Mouse (Mus musculus): ENCODE measurements around the gene Sidt2.
A peak's percentile ranks its signal among the peaks of the same experiment; 100 is the strongest.

Gene Sidt2

GRCm38 (mm10) chr9:45946182-45946871 is 8.7 kb downstream of the Sidt2 start:
- no peak for DNase-seq

GRCm38 (mm10) chr9:45945721-45946120 is 9.3 kb downstream of the Sidt2 start:
- peak; percentile 70 to 76 for DNase-seq

- peak; percentile 63 to 68 for DNase-seq
These were observed 10.3 kb downstream of the Sidt2 start for GRCm38 (mm10) chr9:45944506-45945400.

GRCm38 (mm10) chr9:45943628-45944505 is 11.2 kb downstream of the Sidt2 start:
- DNase-seq: peak; percentile 54 to 60

- DNase-seq: no peak
These were observed 12.1 kb downstream of the Sidt2 start for GRCm38 (mm10) chr9:45942916-45943315.

GRCm38 (mm10) chr9:45942464-45942863 is 12.6 kb downstream of the Sidt2 start:
- DNase-seq: no peak

- peak; percentile 50 to 70 for DNase-seq
These were observed 13.6 kb downstream of the Sidt2 start for GRCm38 (mm10) chr9:45941329-45941888.

GRCm38 (mm10) chr9:45939794-45940193 is 15.3 kb downstream of the Sidt2 start:
- no peak for DNase-seq

- no peak for DNase-seq
These were observed 16.0 kb downstream of the Sidt2 start for GRCm38 (mm10) chr9:45938952-45939637.

- peak in 1 of 2 experiments; percentile 51 for DNase-seq
These were observed 17.0 kb downstream of the Sidt2 start for GRCm38 (mm10) chr9:45938088-45938487.

- peak; percentile 60 to 78 for DNase-seq
These were observed 18.2 kb downstream of the Sidt2 start for GRCm38 (mm10) chr9:45936883-45937282.

GRCm38 (mm10) chr9:45935628-45936210 is 19.3 kb downstream of the Sidt2 start, which contains the start of gene Tagln:
Tagln (minus strand) TSS chr9:45936058.
- no peak for DNase-seq

GRCm38 (mm10) chr9:45932571-45933415 is 22.3 kb downstream of the Sidt2 start:
- DNase-seq: no peak

- peak in 1 of 2 experiments; percentile 52 for DNase-seq
These were observed 23.1 kb downstream of the Sidt2 start for GRCm38 (mm10) chr9:45931958-45932357.

GRCm38 (mm10) chr9:45929285-45929684 is 25.8 kb downstream of the Sidt2 start:
- DNase-seq: no peak

- DNase-seq: no peak
These were observed 35.2 kb downstream of the Sidt2 start for GRCm38 (mm10) chr9:45919895-45920294.

GRCm38 (mm10) chr9:45917041-45917934 is 37.8 kb downstream of the Sidt2 start:
- peak in 1 of 2 experiments; percentile 51 for DNase-seq

GRCm38 (mm10) chr9:45915659-45916058 is 39.4 kb downstream of the Sidt2 start:
- DNase-seq: no peak

- peak in 1 of 2 experiments; percentile 63 for DNase-seq
These were observed 43.4 kb downstream of the Sidt2 start for GRCm38 (mm10) chr9:45911673-45912072.

All from cerebellum, postnatal 25 days (tissue).